7 mouse cellular contexts compared by ENCODE assay signal in genomic region chr8:79162533-79163308, GRCm38 (mm10).
DNase-seq lines count a peak whose midpoint lies in the region; ATAC-seq and TF ChIP-seq lines count a peak whose summit lies in the region.

No protein-coding gene starts in this region.

- peak overlapping the region; percentile 76 for H3K27ac ChIP-seq in embryonic fibroblast, embryonic 13.5 days (ENCODE audit: insufficient read depth, low read length)
- peak overlapping the region; percentile 84 to 89 for H3K27ac ChIP-seq in heart, embryonic 14.5 days (replicated peaks in 1 of 2; ENCODE audit: control insufficient read depth in 1 of 2, insufficient read depth in 1 of 2, low read depth in 2 of 2, low read length in 2 of 2)
- H3K27ac ChIP-seq in lung, postnatal 0 days (ENCODE audit: low read length): no peak overlapping the region; the same call in 1 of the 2 replicates

- TF ChIP-seq POLR2A in embryonic fibroblast, embryonic 13.5 days (IDR thresholded peaks at IDR 0.05; ENCODE audit: low read depth, low read length): no peak

- H3K27me3 ChIP-seq in heart, embryonic 14.5 days (ENCODE audit: control insufficient read depth, insufficient read depth, low read length): no peaks in the 10 kb centered on the region
- H3K27me3 ChIP-seq in lung, postnatal 0 days (replicated peaks; ENCODE audit: insufficient read depth, low read length): no peaks in the 10 kb centered on the region
- no peaks in the 10 kb centered on the region for H3K27me3 ChIP-seq in splenic B cell, adult 2 months (ENCODE audit: control insufficient read depth, insufficient read depth, low read length, poor library complexity, severe bottlenecking)

- peaks cover 7% of the 10 kb centered on the region; the same call in 1 of the 2 replicates for H3K4me1 ChIP-seq in embryonic fibroblast, embryonic 13.5 days (ENCODE audit: control insufficient read depth, insufficient read depth, low read length)
- H3K4me1 ChIP-seq in heart, embryonic 14.5 days (ENCODE audit: control insufficient read depth in 2 of 2, insufficient read depth in 2 of 2, low read length in 2 of 2): peaks cover 18 to 40% of the 10 kb centered on the region in 2 experiments
- peaks cover 16% of the 10 kb centered on the region; the same call in 1 of the 2 replicates for H3K4me1 ChIP-seq in lung, postnatal 0 days (ENCODE audit: insufficient read depth, low read depth, low read length)

- no peak for TF ChIP-seq CTCF in embryonic fibroblast, embryonic 13.5 days (IDR thresholded peaks at IDR 0.05; ENCODE audit: borderline replicate concordance, insufficient read depth, low read length)
- TF ChIP-seq CTCF in lung, postnatal 0 days (IDR thresholded peaks at IDR 0.05): no peak

- H3K36me3 ChIP-seq in heart, embryonic 14.5 days (ENCODE audit: control insufficient read depth, insufficient read depth, low read length): peaks cover 23% of the 10 kb centered on the region; the same call in 1 of the 2 replicates
- no peaks in the 10 kb centered on the region for H3K36me3 ChIP-seq in lung, postnatal 0 days (ENCODE audit: insufficient read depth, low read length)
- H3K36me3 ChIP-seq in splenic B cell, adult 2 months (ENCODE audit: control insufficient read depth, insufficient read depth, low read length, poor library complexity, severe bottlenecking): no peaks in the 10 kb centered on the region

- H3K4me2 ChIP-seq in heart, embryonic 14.5 days (ENCODE audit: low read length): peak overlapping the region; percentile 17
- no peak overlapping the region for H3K4me2 ChIP-seq in lung, postnatal 0 days (replicated peaks; ENCODE audit: low read depth, low read length)

- H3K9me3 ChIP-seq in heart, embryonic 14.5 days (ENCODE audit: control insufficient read depth, low read length): no peaks in the 10 kb centered on the region
- no peaks in the 10 kb centered on the region for H3K9me3 ChIP-seq in lung, postnatal 0 days (ENCODE audit: low read length)

- peak overlapping the region; percentile 27; the same call in 1 of the 2 replicates for H3K9ac ChIP-seq in heart, embryonic 14.5 days (ENCODE audit: low read length)
- H3K9ac ChIP-seq in lung, postnatal 0 days (replicated peaks; ENCODE audit: low read depth): no peak overlapping the region

- TF ChIP-seq EP300 in lung, postnatal 0 days (IDR thresholded peaks at IDR 0.05): no peak

- DNase-seq in B cell, adult 2 months: peak; percentile 37 to 41
- DNase-seq in ZHBTc4 (ENCODE audit: low read depth, low spot score): peak; percentile 23
- DNase-seq in kidney, postnatal 14 days: peak; percentile 92
- peak; percentile 74 for DNase-seq in lung, postnatal 0 days (ENCODE audit: low spot score)
- DNase-seq in splenic B cell, adult 2 months (ENCODE audit: low read depth, low spot score): peak; percentile 66

- 17% methylated on average over 10 of the region's 10 CpGs for WGBS in heart, embryonic 14.5 days
- 22% methylated on average over 10 of the region's 10 CpGs for WGBS in lung, postnatal 0 days

- ATAC-seq in heart, embryonic 14.5 days (ENCODE audit: insufficient number of reproducible peaks, insufficient read depth, low FRiP score, low read depth): peak; percentile 73
- peak; percentile 67 for ATAC-seq in lung, postnatal 0 days

- H3K4me3 ChIP-seq in embryonic fibroblast, embryonic 13.5 days (ENCODE audit: insufficient read depth, low read length): no peak overlapping the region
- H3K4me3 ChIP-seq in heart, embryonic 14.5 days (ENCODE audit: control insufficient read depth in 1 of 2, insufficient read depth in 1 of 2, low read depth in 1 of 2, low read length in 2 of 2): no peak overlapping the region
- no peak overlapping the region for H3K4me3 ChIP-seq in lung, postnatal 0 days (ENCODE audit: low read depth, low read length)

Comparison
In these comparisons a context has a peak if more than half of its experiments do, and no peak if none do; other contexts are left out.
1. DNase-seq: peak in every context shown above with its lines; median percentile 92 in kidney, postnatal 14 days; 74 in lung, postnatal 0 days; 66 in splenic B cell, adult 2 months; 39 in B cell, adult 2 months; 23 in ZHBTc4.